In genomic region chr2:93647051-93647923, GRCm38 (mm10) we compare ENCODE assay signal across 9 mouse cellular contexts. TPM values are rescaled to one million over a fixed set of nuclear protein-coding genes. Genes with fewer than 3 reads are reported as not detected.
DNase-seq lines count a peak whose midpoint lies in the region; ATAC-seq and TF ChIP-seq lines count a peak whose summit lies in the region.
"Had no signal": no experiment of that assay in that cellular context is flagged by ENCODE, and none has a peak within 500 bp of the region (broad histone marks: within the 10 kb centered on the region; RNA-seq: fewer than 3 reads in every experiment).

No protein-coding gene starts in this region.

- no peak for DNase-seq in layer of hippocampus, adult 2 months (ENCODE audit: low spot score in 2 of 2)
- DNase-seq in layer of hippocampus, adult 9-10 months (ENCODE audit: low spot score) = no peak
- DNase-seq in embryo, embryonic 11 days = peak; percentile 63
- DNase-seq in hindbrain, embryonic 11.5 days (ENCODE audit: low spot score) = peak; percentile 70
- no peak for DNase-seq in liver, embryonic 14.5 days (ENCODE audit: low read depth in 3 of 3, low spot score in 3 of 3)
- no peak for DNase-seq in right cerebral cortex, postnatal 36 days (ENCODE audit: low spot score in 2 of 2)
- no peak for DNase-seq in urinary bladder, postnatal 14 days (ENCODE audit: low spot score)
- no peak for DNase-seq in thymus, postnatal 0 days (ENCODE audit: low spot score)

- H3K9ac ChIP-seq in hindbrain, embryonic 11.5 days (ENCODE audit: low read depth, low read length) = no peak overlapping the region
- H3K9ac ChIP-seq in liver, embryonic 14.5 days (replicated peaks) = no peak overlapping the region

- peaks cover 8% of the 10 kb centered on the region; the same call in 1 of the 2 replicates for H3K4me1 ChIP-seq in hindbrain, embryonic 11.5 days (replicated peaks; ENCODE audit: control insufficient read depth, insufficient read depth, low read length)
- no peaks in the 10 kb centered on the region for H3K4me1 ChIP-seq in liver, embryonic 14.5 days (replicated peaks; ENCODE audit: control insufficient read depth in 2 of 2, insufficient read depth in 2 of 2, low read length in 1 of 2)

- H3K27me3 ChIP-seq in hindbrain, embryonic 11.5 days (ENCODE audit: control insufficient read depth, insufficient read depth, low read length) = peaks cover 82% of the 10 kb centered on the region
- H3K27me3 ChIP-seq in liver, embryonic 14.5 days (ENCODE audit: control insufficient read depth, insufficient read depth, low read length) = peaks cover 75% of the 10 kb centered on the region

- H3K4me3 ChIP-seq in layer of hippocampus, adult 2 months = peak overlapping the region; percentile 9; the same call in 1 of the 2 replicates
- peak overlapping the region; percentile 11 for H3K4me3 ChIP-seq in hindbrain, embryonic 11.5 days (ENCODE audit: low read depth, low read length)
- no peak overlapping the region; a peak in 1 of 4 replicates for H3K4me3 ChIP-seq in liver, embryonic 14.5 days (ENCODE audit: insufficient read depth in 1 of 2, low read depth in 2 of 2, low read length in 2 of 2)

- peak overlapping the region; percentile 22 for H3K4me2 ChIP-seq in hindbrain, embryonic 11.5 days (replicated peaks; ENCODE audit: low read depth, low read length)
- 0 out of 2 replicates have a peak overlapping the region, but pooled peaks have one; percentile 11 for H3K4me2 ChIP-seq in liver, embryonic 14.5 days (ENCODE audit: low read depth)

- H3K9me3 ChIP-seq in hindbrain, embryonic 11.5 days (ENCODE audit: control insufficient read depth, low read length) = no peaks in the 10 kb centered on the region
- no peaks in the 10 kb centered on the region for H3K9me3 ChIP-seq in liver, embryonic 14.5 days (ENCODE audit: control insufficient read depth, low read length)

- H3K27ac ChIP-seq in layer of hippocampus, adult 2 months = no peak overlapping the region
- no peak overlapping the region for H3K27ac ChIP-seq in hindbrain, embryonic 11.5 days (ENCODE audit: low read depth, low read length)
- H3K27ac ChIP-seq in liver, embryonic 14.5 days = no peak overlapping the region

- under 1% methylated on average over 44 of the region's 44 CpGs for WGBS in hindbrain, embryonic 11.5 days
- 1% methylated on average over 44 of the region's 44 CpGs for WGBS in liver, embryonic 14.5 days (ENCODE audit: insufficient replicate concordance)

- no peak for ATAC-seq in hindbrain, embryonic 11.5 days (ENCODE audit: low FRiP score)
- ATAC-seq in liver, embryonic 14.5 days (ENCODE audit: insufficient read depth) = no peak
- ATAC-seq: Patski had no signal

- no peak for TF ChIP-seq EP300 in liver, embryonic 14.5 days (IDR thresholded peaks at IDR 0.05; ENCODE audit: low read depth)

- H3K36me3 ChIP-seq in hindbrain, embryonic 11.5 days (ENCODE audit: control insufficient read depth, insufficient read depth, low read length) = no peaks in the 10 kb centered on the region
- no peaks in the 10 kb centered on the region for H3K36me3 ChIP-seq in liver, embryonic 14.5 days (replicated peaks; ENCODE audit: control insufficient read depth, insufficient read depth, low read depth)

- TF ChIP-seq CTCF in layer of hippocampus, adult 2 months (conservative IDR thresholded peaks at IDR 0.05) = no peak
- TF ChIP-seq CTCF in liver, embryonic 14.5 days (IDR thresholded peaks at IDR 0.05; ENCODE audit: low read depth) = no peak

RNA-seq across cellular contexts. Expression of gene Alx4, which starts 5.1 kb away (rescaled TPM):
- 1 to 10 TPM in 1 of 2 experiments, under 1 TPM in 1; 0.71 to 1.3 TPM for total RNA-seq in layer of hippocampus, adult 2 months (2021)
- polyA plus RNA-seq in hindbrain, embryonic 11.5 days (2014; fragmentation: Nextera tagmentation; extraction: Ambion mirVana) = 4.3 TPM in 2 replicates
- polyA plus RNA-seq in liver, embryonic 14.5 days (2012; rRNA removed) = 0.02 and 0.03 TPM in 2 replicates
- not detected in 2 replicates for polyA plus RNA-seq in liver, embryonic 14.5 days (2014; fragmentation: Nextera tagmentation; extraction: Ambion mirVana)
- 0.06 and 0.07 TPM in 2 replicates for polyA plus RNA-seq in thymus, postnatal 0 days (2015; fragmentation: Nextera tagmentation; extraction: Ambion mirVana)
- polyA plus RNA-seq: Patski had no signal

Comparison
In these comparisons a context has a peak if more than half of its experiments do, and no peak if none do; other contexts are left out.
1. DNase-seq: peak in embryo, embryonic 11 days (single experiment) and hindbrain, embryonic 11.5 days (single experiment); none in layer of hippocampus, adult 2 months (0 of 2), layer of hippocampus, adult 9-10 months (single experiment), liver, embryonic 14.5 days (0 of 3), right cerebral cortex, postnatal 36 days (0 of 2), urinary bladder, postnatal 14 days (single experiment) and thymus, postnatal 0 days (single experiment).
2. H3K4me3 ChIP-seq: peak in layer of hippocampus, adult 2 months (single experiment) and hindbrain, embryonic 11.5 days (single experiment); none in liver, embryonic 14.5 days (0 of 2).